Mouse (Mus musculus): ENCODE data around the gene Adm2. TPM values are rescaled to one million over a fixed set of nuclear protein-coding genes. Genes with fewer than 3 reads are reported as not detected.

Gene Adm2
- polyA plus RNA-seq, 1 experiment, result 3.5 TPM

GRCm38 (mm10) chr15:89286114-89286513 lies 36.4 kb upstream of the Adm2 start:
- 57% methylated on average over 7 of the region's 7 CpGs for WGBS
- no peak for DNase-seq (ENCODE audit: low read depth in 1 of 2, low spot score in 2 of 2)
- Histone ChIP-seq H3K36me3 (ENCODE audit: control insufficient read depth, insufficient read depth, low read length) (peaks cover 32% of the 10 kb centered on the region), H3K4me3 (ENCODE audit: extremely low read depth, insufficient read depth, insufficient read length) (no peak overlapping the region), H3K27ac (ENCODE audit: insufficient read depth, low read length) (no peak overlapping the region), H3K4me1 (ENCODE audit: control insufficient read depth, insufficient read depth, insufficient read length) (no peaks in the 10 kb centered on the region; the same call in 1 of the 2 replicates), H3K27me3 (ENCODE audit: control insufficient read depth, insufficient read depth, low read length) (no peaks in the 10 kb centered on the region)
- TF ChIP-seq POLR2A (IDR thresholded peaks at IDR 0.05; ENCODE audit: low read depth, low read length), result no peak
- TF ChIP-seq CTCF (IDR thresholded peaks at IDR 0.05; ENCODE audit: extremely low read depth, insufficient read depth, insufficient read length, insufficient replicate concordance), result no peak

- Histone ChIP-seq H3K27ac (ENCODE audit: insufficient read depth, low read length) (no peak overlapping the region), H3K4me3 (ENCODE audit: extremely low read depth, insufficient read depth, insufficient read length) (no peak overlapping the region), H3K4me1 (ENCODE audit: control insufficient read depth, insufficient read depth, insufficient read length) (no peaks in the 10 kb centered on the region; the same call in 1 of the 2 replicates), H3K27me3 (ENCODE audit: control insufficient read depth, insufficient read depth, low read length) (no peaks in the 10 kb centered on the region), H3K36me3 (ENCODE audit: control insufficient read depth, insufficient read depth, low read length) (peaks cover 32% of the 10 kb centered on the region)
- DNase-seq (ENCODE audit: low read depth in 1 of 2, low spot score in 2 of 2), result no peak
- TF ChIP-seq POLR2A (IDR thresholded peaks at IDR 0.05; ENCODE audit: low read depth, low read length), result no peak
- TF ChIP-seq CTCF (IDR thresholded peaks at IDR 0.05; ENCODE audit: extremely low read depth, insufficient read depth, insufficient read length, insufficient replicate concordance), result no peak
- 74% methylated on average over 5 of the region's 5 CpGs for WGBS
These were observed 35.9 kb upstream of the Adm2 start for GRCm38 (mm10) chr15:89286582-89286981.

- no peaks in the 10 kb centered on the region for H3K27me3 ChIP-seq (ENCODE audit: control insufficient read depth, insufficient read depth, low read length)
- no peak overlapping the region for H3K27ac ChIP-seq (ENCODE audit: insufficient read depth, low read length)
- peaks cover 35% of the 10 kb centered on the region for H3K36me3 ChIP-seq (ENCODE audit: control insufficient read depth, insufficient read depth, low read length)
- TF ChIP-seq CTCF (IDR thresholded peaks at IDR 0.05; ENCODE audit: extremely low read depth, insufficient read depth, insufficient read length, insufficient replicate concordance) (no peak), POLR2A (IDR thresholded peaks at IDR 0.05; ENCODE audit: low read depth, low read length) (no peak)
- H3K4me1 ChIP-seq (ENCODE audit: control insufficient read depth, insufficient read depth, insufficient read length), result no peaks in the 10 kb centered on the region
- WGBS, result 92% methylated on average over 23 of the region's 23 CpGs
- no peak overlapping the region for H3K4me3 ChIP-seq (ENCODE audit: extremely low read depth, insufficient read depth, insufficient read length)
- DNase-seq (ENCODE audit: low read depth in 1 of 2, low spot score in 2 of 2), result no peak
These were observed 34.2 kb upstream of the Adm2 start for GRCm38 (mm10) chr15:89288227-89288767.

- H3K36me3 ChIP-seq (ENCODE audit: control insufficient read depth, insufficient read depth, low read length), result peaks cover 47% of the 10 kb centered on the region
- TF ChIP-seq POLR2A (IDR thresholded peaks at IDR 0.05; ENCODE audit: low read depth, low read length) (no peak), CTCF (IDR thresholded peaks at IDR 0.05; ENCODE audit: extremely low read depth, insufficient read depth, insufficient read length, insufficient replicate concordance) (no peak)
These were observed 33.1 kb upstream of the Adm2 start for GRCm38 (mm10) chr15:89289455-89289854.

GRCm38 (mm10) chr15:89291521-89291920 lies 31.0 kb upstream of the Adm2 start:
- WGBS, result 82% methylated on average over 3 of the region's 3 CpGs
- H3K4me1 ChIP-seq (ENCODE audit: control insufficient read depth, insufficient read depth, insufficient read length), result no peaks in the 10 kb centered on the region
- no peak overlapping the region for H3K27ac ChIP-seq (ENCODE audit: insufficient read depth, low read length)
- TF ChIP-seq CTCF (IDR thresholded peaks at IDR 0.05; ENCODE audit: extremely low read depth, insufficient read depth, insufficient read length, insufficient replicate concordance), result no peak
- no peak for TF ChIP-seq POLR2A (IDR thresholded peaks at IDR 0.05; ENCODE audit: low read depth, low read length)
- H3K4me3 ChIP-seq (ENCODE audit: extremely low read depth, insufficient read depth, insufficient read length), result no peak overlapping the region
- no peaks in the 10 kb centered on the region for H3K27me3 ChIP-seq (ENCODE audit: control insufficient read depth, insufficient read depth, low read length)
- DNase-seq (ENCODE audit: low read depth in 1 of 2, low spot score in 2 of 2), result no peak
- peaks cover 58% of the 10 kb centered on the region for H3K36me3 ChIP-seq (ENCODE audit: control insufficient read depth, insufficient read depth, low read length)

More at GRCm38 (mm10) chr15:89289455-89289854, 33.1 kb upstream of the Adm2 start:
- Histone ChIP-seq H3K27me3 (ENCODE audit: control insufficient read depth, insufficient read depth, low read length) (no peaks in the 10 kb centered on the region), H3K27ac (ENCODE audit: insufficient read depth, low read length) (no peak overlapping the region), H3K4me3 (ENCODE audit: extremely low read depth, insufficient read depth, insufficient read length) (no peak overlapping the region), H3K4me1 (ENCODE audit: control insufficient read depth, insufficient read depth, insufficient read length) (no peaks in the 10 kb centered on the region)
- DNase-seq (ENCODE audit: low read depth in 1 of 2, low spot score in 2 of 2), result no peak
- WGBS, result 93% methylated on average over 11 of the region's 11 CpGs

GRCm38 (mm10) chr15:89292795-89293194 lies 29.7 kb upstream of the Adm2 start:
- Histone ChIP-seq H3K4me3 (ENCODE audit: extremely low read depth, insufficient read depth, insufficient read length) (no peak overlapping the region), H3K36me3 (ENCODE audit: control insufficient read depth, insufficient read depth, low read length) (peaks cover 56% of the 10 kb centered on the region), H3K27ac (ENCODE audit: insufficient read depth, low read length) (no peak overlapping the region), H3K27me3 (ENCODE audit: control insufficient read depth, insufficient read depth, low read length) (no peaks in the 10 kb centered on the region), H3K4me1 (ENCODE audit: control insufficient read depth, insufficient read depth, insufficient read length) (no peaks in the 10 kb centered on the region)
- TF ChIP-seq POLR2A (IDR thresholded peaks at IDR 0.05; ENCODE audit: low read depth, low read length) (no peak), CTCF (IDR thresholded peaks at IDR 0.05; ENCODE audit: extremely low read depth, insufficient read depth, insufficient read length, insufficient replicate concordance) (no peak)
- WGBS, result 79% methylated on average over 2 of the region's 2 CpGs
- no peak for DNase-seq (ENCODE audit: low read depth in 1 of 2, low spot score in 2 of 2)

GRCm38 (mm10) chr15:89293778-89294177 lies 28.7 kb upstream of the Adm2 start:
- Histone ChIP-seq H3K27me3 (ENCODE audit: control insufficient read depth, insufficient read depth, low read length) (no peaks in the 10 kb centered on the region), H3K36me3 (ENCODE audit: control insufficient read depth, insufficient read depth, low read length) (peaks cover 48% of the 10 kb centered on the region), H3K4me1 (ENCODE audit: control insufficient read depth, insufficient read depth, insufficient read length) (no peaks in the 10 kb centered on the region), H3K4me3 (ENCODE audit: extremely low read depth, insufficient read depth, insufficient read length) (no peak overlapping the region), H3K27ac (ENCODE audit: insufficient read depth, low read length) (no peak overlapping the region)
- WGBS, result 95% methylated on average over 10 of the region's 10 CpGs
- DNase-seq (ENCODE audit: low read depth in 1 of 2, low spot score in 2 of 2), result no peak
- TF ChIP-seq CTCF (IDR thresholded peaks at IDR 0.05; ENCODE audit: extremely low read depth, insufficient read depth, insufficient read length, insufficient replicate concordance) (no peak), POLR2A (IDR thresholded peaks at IDR 0.05; ENCODE audit: low read depth, low read length) (no peak)
